Mouse (Mus musculus) heart, postnatal 0 days (tissue): Measurements from ENCODE around the gene Kat14. TPM values are rescaled to one million over a fixed set of nuclear protein-coding genes. Genes with fewer than 3 reads are reported as not detected.

Source experiments
- ATAC-seq: fragments of 200-750 bp; cut with Nextera tagmentation; 2 replicates; pipeline ENCODE4 v1.8.0; 2017; ENCODE audit warnings: low read depth, moderate number of reproducible peaks, moderate library complexity; ENCODE audit not compliant: insufficient read depth
- DNase-seq: peaks from one replicate; pipeline ENCODE4 v3.0.0-alpha.2; 2016; ENCODE audit warnings: low spot score
- H3K27ac ChIP-seq: fragments of 300-500 bp; sonication (generic); 2 replicates; pipeline ENCODE4 v1.5.1; 2014; ENCODE audit warnings: low read depth, mild to moderate bottlenecking
- H3K27me3 ChIP-seq: fragments of 300-500 bp; sonication (generic); 2 replicates; pipeline ENCODE4 v1.6.1; 2014; ENCODE audit warnings: low read length, mixed read lengths; ENCODE audit not compliant: control insufficient read depth, insufficient read depth
- H3K36me3 ChIP-seq: fragments of 300-500 bp; sonication (generic); replicated peaks from 2 replicates; pipeline ENCODE4 v1.6.1; 2014; ENCODE audit warnings: low read length, mixed read lengths; ENCODE audit not compliant: control insufficient read depth, insufficient read depth
- H3K4me1 ChIP-seq: fragments of 300-500 bp; sonication (generic); 2 replicates; pipeline ENCODE4 v1.6.1; 2014; ENCODE audit warnings: antibody characterized with exemption; ENCODE audit not compliant: control insufficient read depth, insufficient read depth
- H3K4me2 ChIP-seq: fragments of 300-500 bp; sonication (generic); 2 replicates; pipeline ENCODE4 v1.6.1; 2014; ENCODE audit warnings: low read depth, mild to moderate bottlenecking, low read length, moderate library complexity
- H3K4me3 ChIP-seq: fragments of 300-500 bp; sonication (generic); 2 replicates; pipeline ENCODE4 v1.5.1; 2014; ENCODE audit warnings: low read depth, low read length
- H3K9ac ChIP-seq: fragments of 300-500 bp; sonication (generic); replicated peaks from 2 replicates; pipeline ENCODE4 v1.6.1; 2014; ENCODE audit warnings: low read depth, low read length, mixed read lengths
- H3K9me3 ChIP-seq: fragments of 300-500 bp; sonication (generic); replicated peaks from 2 replicates; pipeline ENCODE4 v1.6.1; 2016; ENCODE audit warnings: low read length; ENCODE audit not compliant: control insufficient read depth
- CTCF ChIP-seq: IDR thresholded peaks from 2 replicates; pipeline ENCODE4 v1.5.1; 2016; ENCODE audit warnings: antibody characterized with exemption, control low read depth, low read depth
- EP300 ChIP-seq: IDR thresholded peaks from 2 replicates; pipeline ENCODE4 v1.6.1; 2016; ENCODE audit warnings: antibody characterized with exemption, low read depth
- WGBS: fragments of 180-500 bp; shearing (Covaris S2); extraction: QIAGEN DNeasy Blood & Tissue Kit; methylation state at CpG from one replicate; pipeline ENCODE4 v1.1.7; 2014; 5-methylcytosine and 5-hydroxymethylcytosine counted together
- polyA plus RNA-seq: library from polyadenylated mRNA; unstranded; fragments of >200 nt; fragmentation: Nextera tagmentation; extraction: Ambion mirVana; gene quantifications from 2 replicates; pipeline ENCODE4 v1.2.1, GENCODE M21; 2015
- total RNA-seq: library from RNA; depleted of rRNA; stranded (reverse); fragments of >200 nt; gene quantifications from 2 replicates; pipeline ENCODE4 v1.2.3, GENCODE M21; 2014; ENCODE audit warnings: low replicate concordance

The Kat14 gene
- total and polyA plus RNA-seq, 2 experiments from 2014 or later, result 20.2 to 25.0 TPM

GRCm38 (mm10) chr2:144330960-144331371, 37.8 kb upstream of the Kat14 start:
- no peak for DNase-seq
- H3K4me1 ChIP-seq, result peaks cover 21% of the 10 kb centered on the region
- H3K27me3 ChIP-seq, result peaks cover 75% of the 10 kb centered on the region
- peak overlapping the region; percentile 39 for H3K9ac ChIP-seq
- peak; percentile 28; the same call in 1 of the 2 replicates for ATAC-seq
- H3K4me2 ChIP-seq, result peak overlapping the region; percentile 96
- H3K9me3 ChIP-seq, result no peaks in the 10 kb centered on the region
- H3K27ac ChIP-seq, result no peak overlapping the region
- TF ChIP-seq EP300 (no peak), CTCF (no peak)
- H3K4me3 ChIP-seq, result peak overlapping the region; percentile 63
- no peaks in the 10 kb centered on the region for H3K36me3 ChIP-seq
- WGBS, result under 1% methylated on average over 41 of the region's 50 CpGs

- Histone ChIP-seq H3K27me3 (peaks cover 75% of the 10 kb centered on the region), H3K9me3 (no peaks in the 10 kb centered on the region), H3K4me1 (peaks cover 21% of the 10 kb centered on the region), H3K27ac (no peak within 1 kb of the TSS), H3K36me3 (no peaks in the 10 kb centered on the region), H3K9ac (peak within 1 kb of the TSS; percentile 39), H3K4me2 (peak within 1 kb of the TSS; percentile 96), H3K4me3 (peak within 1 kb of the TSS; percentile 63)
- WGBS, result 1% methylated on average over 58 of the region's 62 CpGs
- TF ChIP-seq CTCF, result no peak
- no peak for TF ChIP-seq EP300
- ATAC-seq (0 out of 2 replicates have a peak, but pooled peaks have one; percentile 40), DNase-seq (no peak)
These were observed 37.1 kb upstream of the Kat14 start, which contains the start of gene Ovol2 for GRCm38 (mm10) chr2:144331401-144332302. TSS of gene Ovol2 (minus strand) at chr2:144332146.

GRCm38 (mm10) chr2:144332486-144332885, 36.3 kb upstream of the Kat14 start:
- TF ChIP-seq EP300, result no peak
- no peak overlapping the region for H3K9ac ChIP-seq
- H3K36me3 ChIP-seq, result no peaks in the 10 kb centered on the region
- peak overlapping the region; percentile 63 for H3K4me3 ChIP-seq
- peak overlapping the region; percentile 96 for H3K4me2 ChIP-seq
- no peaks in the 10 kb centered on the region for H3K9me3 ChIP-seq
- ATAC-seq (no peak), DNase-seq (no peak)
- peaks cover 21% of the 10 kb centered on the region for H3K4me1 ChIP-seq
- no peak overlapping the region for H3K27ac ChIP-seq
- WGBS, result 9% methylated on average over 9 of the region's 9 CpGs
- peaks cover 74% of the 10 kb centered on the region for H3K27me3 ChIP-seq

- TF ChIP-seq CTCF (0 out of 2 replicates have a peak, but pooled peaks have one; percentile 8), EP300 (no peak)
- H3K9ac ChIP-seq, result no peak overlapping the region
These were observed 35.5 kb upstream of the Kat14 start for GRCm38 (mm10) chr2:144333138-144333842.

GRCm38 (mm10) chr2:144337230-144337629, 31.6 kb upstream of the Kat14 start:
- H3K27me3 ChIP-seq, result peaks cover 27% of the 10 kb centered on the region
- no peak for ATAC-seq
- no peak overlapping the region for H3K4me2 ChIP-seq
- no peak for DNase-seq
- no peaks in the 10 kb centered on the region for H3K9me3 ChIP-seq
- no peaks in the 10 kb centered on the region for H3K36me3 ChIP-seq
- 45% methylated on average over 3 of the region's 3 CpGs for WGBS
- no peak overlapping the region for H3K4me3 ChIP-seq
- TF ChIP-seq EP300, result no peak
- TF ChIP-seq CTCF, result no peak
- H3K4me1 ChIP-seq, result 0 out of 2 replicates have a peak, but pooled peaks cover 7% of the 10 kb centered on the region
- H3K9ac ChIP-seq, result no peak overlapping the region
- no peak overlapping the region for H3K27ac ChIP-seq

More at GRCm38 (mm10) chr2:144333138-144333842, 35.5 kb upstream of the Kat14 start:
- Histone ChIP-seq H3K4me1 (peaks cover 21% of the 10 kb centered on the region), H3K9me3 (no peaks in the 10 kb centered on the region), H3K36me3 (no peaks in the 10 kb centered on the region), H3K27me3 (peaks cover 66% of the 10 kb centered on the region), H3K27ac (no peak overlapping the region), H3K4me2 (peak overlapping the region; percentile 96), H3K4me3 (peak overlapping the region; percentile 63)
- no peak for ATAC-seq
- DNase-seq, result no peak
- WGBS, result 10% methylated on average over 28 of the region's 28 CpGs
